Mouse (Mus musculus): ENCODE measurements around the gene Shisa7.

- no peak for TF ChIP-seq POLR2A (IDR thresholded peaks at IDR 0.05; ENCODE audit: low read depth, low read length)
- TF ChIP-seq CTCF (IDR thresholded peaks at IDR 0.05; ENCODE audit: extremely low read depth, insufficient read depth, insufficient read length, insufficient replicate concordance): no peak
These were observed 42.2 kb upstream of the Shisa7 start for GRCm38 (mm10) chr7:4886680-4887079.
